Mouse (Mus musculus): ENCODE measurements around the gene Prdm10.
A peak's percentile ranks its signal among the peaks of the same experiment; 100 is the strongest.

The Prdm10 gene

DNA sequence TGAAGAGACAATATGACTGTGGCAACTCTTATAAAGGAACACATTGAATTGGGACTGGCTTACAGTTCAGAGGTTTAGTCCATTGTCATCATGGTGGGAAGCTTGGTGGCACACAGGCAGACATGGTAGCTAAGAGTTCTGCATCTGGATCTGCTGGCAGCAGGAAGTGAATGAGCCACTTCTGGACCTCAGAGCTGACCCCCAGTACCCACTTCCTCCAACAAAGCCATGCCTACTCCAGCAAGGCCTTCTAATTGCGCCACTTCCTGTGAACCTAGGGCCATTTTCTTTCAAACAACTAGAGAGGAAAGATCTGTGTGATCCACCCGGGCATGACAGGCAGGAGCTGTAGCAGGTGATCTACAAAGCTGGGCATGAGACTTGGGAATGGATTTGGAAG, 72.4 kb downstream of the Prdm10 start:
- no peak for DNase-seq (ENCODE audit: extremely low read depth, insufficient read length, low spot score)

- no peak for DNase-seq (ENCODE audit: extremely low read depth, insufficient read length, low spot score)
These were observed 73.2 kb downstream of the Prdm10 start for GRCm38 (mm10) chr9:31353518-31353917.

DNA sequence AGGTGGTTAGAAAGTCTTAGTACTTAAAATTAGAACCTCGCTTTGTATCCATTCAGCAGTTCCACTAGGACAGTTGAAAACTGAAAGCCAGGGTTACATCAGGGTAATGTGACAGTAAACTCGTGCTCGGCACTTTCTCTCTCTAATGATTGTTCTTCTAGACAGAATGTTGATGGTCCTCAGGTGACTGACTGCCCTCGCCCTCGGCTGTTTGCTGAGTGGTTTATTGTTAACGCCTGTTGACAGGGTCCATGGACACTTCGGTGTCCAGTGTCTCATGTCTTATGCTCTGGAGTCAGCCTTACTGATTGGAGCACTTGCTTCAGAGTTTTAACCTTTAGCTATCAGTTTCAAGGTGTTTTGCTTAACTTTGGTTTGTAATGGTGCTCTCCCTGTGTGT, 73.7 kb downstream of the Prdm10 start:
- DNase-seq (ENCODE audit: extremely low read depth, insufficient read length, low spot score), result no peak

- DNase-seq (ENCODE audit: extremely low read depth, insufficient read length, low spot score), result no peak
These were observed 83.6 kb downstream of the Prdm10 start for GRCm38 (mm10) chr9:31363698-31364609.

DNA sequence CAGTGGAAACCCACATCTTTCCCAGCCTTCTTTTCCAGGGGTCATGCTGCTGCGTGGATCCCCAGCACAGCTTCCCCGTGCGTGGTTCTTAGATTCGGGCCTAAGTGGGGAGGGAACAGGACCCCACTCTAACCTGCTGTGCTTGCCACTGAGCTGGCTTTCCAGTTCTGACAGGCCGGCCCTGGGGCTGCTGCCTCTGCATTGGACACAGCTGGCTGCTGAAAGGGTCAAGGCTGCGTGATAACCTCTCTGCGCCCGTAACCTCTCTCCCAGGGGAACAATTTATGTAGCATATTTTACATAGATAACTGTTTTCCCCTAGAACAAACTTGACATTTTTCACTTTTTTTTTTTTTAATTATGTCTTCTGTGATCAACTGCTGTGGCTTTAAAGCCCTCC, 84.7 kb downstream of the Prdm10 start:
- DNase-seq (ENCODE audit: extremely low read depth, insufficient read length, low spot score), result no peak

DNA sequence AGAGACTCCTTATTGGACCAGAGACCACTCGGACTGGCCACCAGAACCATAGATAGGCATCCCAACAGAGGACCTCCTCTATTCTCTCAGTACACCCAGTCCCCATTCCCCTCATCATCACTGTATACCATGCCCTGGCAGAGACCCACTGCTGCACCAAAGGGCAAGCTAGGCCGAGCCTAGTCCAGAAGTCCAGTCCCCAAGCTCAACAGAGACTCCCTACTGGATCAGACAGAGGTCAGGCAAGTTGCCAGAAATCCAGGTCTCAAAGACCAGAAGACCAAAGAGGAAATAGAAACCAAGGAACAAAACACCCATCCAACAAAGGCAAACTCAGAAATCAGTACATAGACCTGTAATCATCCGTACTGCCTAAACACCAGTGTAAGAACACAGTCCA, 91.4 kb downstream of the Prdm10 start:
- DNase-seq (ENCODE audit: extremely low read depth, insufficient read length, low spot score), result no peak

GRCm38 (mm10) chr9:31376661-31377060, 96.3 kb downstream of the Prdm10 start:
- DNase-seq (ENCODE audit: extremely low read depth, insufficient read length, low spot score), result no peak

DNA sequence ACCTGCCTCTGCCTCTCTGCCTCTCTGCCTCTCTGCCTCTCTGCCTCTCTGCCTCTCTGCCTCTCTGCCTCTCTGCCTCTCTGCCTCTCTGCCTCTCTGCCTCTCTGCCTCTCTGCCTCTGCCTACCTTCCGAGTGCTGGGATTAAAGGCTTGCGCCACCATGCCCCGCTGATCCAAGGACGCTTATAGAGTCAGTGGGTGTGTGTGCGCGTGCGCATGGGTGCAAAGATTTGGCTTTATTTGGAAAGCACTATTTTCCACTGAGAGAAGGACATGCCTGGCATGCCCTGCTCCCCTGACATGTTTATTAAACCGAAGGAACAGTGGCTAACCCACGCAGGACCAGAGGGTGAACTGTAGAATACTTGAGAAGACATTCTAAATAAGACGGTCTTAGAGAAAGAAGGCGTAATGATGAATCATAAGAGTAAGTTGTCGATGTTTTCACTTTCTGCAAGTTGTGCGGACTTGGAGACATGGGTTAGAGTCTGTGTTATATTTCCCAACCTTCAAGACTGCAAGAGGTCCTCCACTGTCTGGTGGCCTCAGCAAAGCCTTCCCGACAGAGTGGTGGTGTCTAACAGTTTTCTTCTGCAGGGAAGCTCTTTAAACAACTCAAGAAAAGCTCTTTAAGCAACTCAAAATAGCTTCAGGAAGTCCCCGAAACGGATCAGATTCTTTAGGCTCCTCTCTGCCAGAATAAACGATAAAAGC, 104.6 kb downstream of the Prdm10 start:
- DNase-seq (ENCODE audit: extremely low read depth, insufficient read length, low spot score), result no peak

- DNase-seq (ENCODE audit: extremely low read depth, insufficient read length, low spot score), result no peak
These were observed 105.1 kb downstream of the Prdm10 start for GRCm38 (mm10) chr9:31385500-31385869.

DNA sequence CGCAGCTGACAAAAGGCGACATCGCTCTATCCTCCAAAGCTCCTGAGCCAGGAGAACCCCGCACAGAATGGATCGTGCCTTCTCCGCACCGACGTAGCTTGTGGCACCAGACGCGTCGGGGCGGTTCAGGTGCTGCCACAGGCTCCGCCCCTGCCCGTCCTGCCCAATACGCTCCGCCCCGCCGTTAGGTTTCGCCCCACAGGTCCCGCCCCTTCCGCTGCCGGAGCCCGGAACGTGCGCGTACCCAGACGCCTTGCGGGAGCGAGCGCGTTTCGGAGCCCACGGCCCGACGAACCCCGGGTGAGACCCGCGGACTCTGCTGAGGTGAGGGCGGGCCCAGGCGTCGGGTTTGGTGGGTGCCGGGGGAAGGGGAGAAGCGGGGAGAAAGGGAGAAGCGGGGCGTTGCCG, 105.6 kb downstream of the Prdm10 start, which contains the start of gene Nfrkb:
TSS of gene Nfrkb (plus strand) at position 246 of the 408 bp plus-strand sequence.
- DNase-seq (ENCODE audit: extremely low read depth, insufficient read length, low spot score), result peak; percentile 91

- no peak for DNase-seq (ENCODE audit: extremely low read depth, insufficient read length, low spot score)
These were observed 106.2 kb downstream of the Prdm10 start for GRCm38 (mm10) chr9:31386368-31387180.

DNA sequence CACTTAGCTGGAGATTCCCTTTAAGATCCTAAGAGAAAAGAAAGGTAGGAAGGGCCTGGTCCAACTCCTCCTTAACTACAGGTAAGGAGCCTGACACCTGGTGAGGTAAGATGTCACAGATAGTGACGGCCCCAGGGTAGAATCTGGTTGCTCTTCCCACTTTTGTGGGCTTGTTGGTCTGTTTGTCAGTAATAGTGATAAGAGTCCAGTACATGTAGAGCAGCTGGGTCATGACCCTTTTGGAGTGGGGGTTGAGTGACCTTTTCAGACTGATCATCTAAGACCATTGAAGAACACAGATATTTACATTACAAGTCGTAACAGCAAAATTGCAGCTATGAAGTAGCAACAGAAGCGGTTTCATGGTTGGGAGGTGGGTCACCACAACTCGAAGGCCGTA, 106.9 kb downstream of the Prdm10 start:
- DNase-seq (ENCODE audit: extremely low read depth, insufficient read length, low spot score), result no peak

GRCm38 (mm10) chr9:31400441-31400840, 120.1 kb downstream of the Prdm10 start:
- no peak for DNase-seq (ENCODE audit: extremely low read depth, insufficient read length, low spot score)

GRCm38 (mm10) chr9:31404311-31404710, 124.0 kb downstream of the Prdm10 start:
- no peak for DNase-seq (ENCODE audit: extremely low read depth, insufficient read length, low spot score)

DNA sequence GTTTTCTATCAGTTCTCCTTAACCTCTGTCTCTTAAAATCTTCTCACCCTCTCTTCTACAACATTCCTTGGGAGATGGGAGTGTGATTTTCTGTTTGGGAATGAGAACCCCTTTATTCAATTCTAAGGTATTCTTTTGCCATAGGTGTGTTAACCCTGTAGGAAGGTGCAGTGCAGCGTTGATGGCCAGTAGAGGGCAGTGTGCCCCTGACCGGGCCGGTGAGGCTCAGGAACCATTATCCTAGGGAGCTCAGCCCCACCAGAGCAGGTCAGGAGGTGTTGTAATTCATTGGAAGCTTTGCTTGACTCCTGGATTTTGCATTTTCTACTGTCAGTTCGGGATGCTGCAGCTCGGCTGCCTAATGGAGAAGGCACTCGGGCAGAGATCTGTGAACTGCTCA, 124.9 kb downstream of the Prdm10 start:
- no peak for DNase-seq (ENCODE audit: extremely low read depth, insufficient read length, low spot score)

- DNase-seq (ENCODE audit: extremely low read depth, insufficient read length, low spot score), result no peak
These were observed 131.8 kb downstream of the Prdm10 start for GRCm38 (mm10) chr9:31412165-31412564.

GRCm38 (mm10) chr9:31418821-31419220, 138.5 kb downstream of the Prdm10 start:
- DNase-seq (ENCODE audit: extremely low read depth, insufficient read length, low spot score), result no peak

- DNase-seq (ENCODE audit: extremely low read depth, insufficient read length, low spot score), result no peak
These were observed 141.8 kb downstream of the Prdm10 start for GRCm38 (mm10) chr9:31422143-31422542.

DNA sequence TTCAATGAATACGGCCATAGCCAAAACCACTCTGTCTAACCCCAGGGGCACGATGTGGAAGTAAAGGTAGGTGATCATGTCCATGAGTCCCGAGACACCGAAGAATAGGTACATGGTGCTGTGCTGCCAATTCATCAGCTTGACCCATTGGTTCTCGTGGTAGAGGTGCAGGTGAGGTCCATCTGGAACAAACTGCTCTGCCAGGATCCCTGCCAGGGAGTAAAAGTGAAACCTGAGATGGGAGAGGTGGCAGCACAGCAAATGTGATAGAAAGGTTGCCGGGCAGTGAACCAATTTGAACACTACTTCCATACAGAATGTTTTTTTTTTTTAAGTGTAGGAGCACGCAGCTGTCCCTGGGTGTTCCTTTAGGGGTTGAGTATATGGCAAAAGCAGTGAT, 148.6 kb downstream of the Prdm10 start:
- no peak for DNase-seq (ENCODE audit: extremely low read depth, insufficient read length, low spot score)

DNA sequence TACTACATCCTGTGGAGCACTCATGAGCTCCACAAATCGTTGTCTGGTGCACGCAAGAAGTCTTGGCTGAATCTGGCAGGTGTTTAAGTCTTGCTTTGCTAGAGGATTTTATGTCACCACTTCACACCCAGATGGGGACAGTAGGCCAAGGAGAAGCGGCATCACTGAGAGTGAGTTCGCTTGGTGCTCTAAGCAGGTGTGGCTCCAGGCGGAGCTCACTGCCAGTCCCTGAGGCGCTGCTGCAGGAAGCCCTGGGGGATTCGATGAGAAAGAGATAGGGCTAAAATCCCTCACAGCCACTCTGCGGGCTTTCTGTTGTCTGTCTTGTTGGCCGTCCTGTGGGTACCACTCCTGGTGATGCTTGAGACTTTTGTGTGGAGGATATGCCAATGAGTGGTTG, 149.7 kb downstream of the Prdm10 start:
- no peak for DNase-seq (ENCODE audit: extremely low read depth, insufficient read length, low spot score)

Measured in 3134 (cell line).